In the genomic region with DNA sequence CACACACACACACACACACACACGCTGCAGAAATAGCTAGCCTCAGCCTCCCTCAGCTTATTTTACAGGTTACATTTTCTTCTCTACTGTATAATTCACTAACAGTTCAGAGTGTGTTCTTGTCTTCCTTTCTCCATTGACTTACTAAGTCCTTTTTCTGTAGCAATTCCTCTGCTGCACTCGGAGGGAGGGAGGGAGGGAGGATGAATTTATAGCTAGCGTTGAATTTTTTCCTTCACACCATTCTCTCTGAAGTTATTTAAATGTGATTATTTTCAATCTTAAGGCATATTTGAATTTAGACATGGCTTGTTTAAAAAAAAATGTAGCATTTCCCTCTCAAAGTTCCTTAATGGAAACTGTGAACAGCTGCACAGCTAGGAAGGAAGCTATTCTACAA, we compare ENCODE assay signal across 17 mouse cellular contexts.
"Had no signal": no experiment of that assay in that cellular context is flagged by ENCODE, and none has a peak within 500 bp of the region (broad histone marks: within the 10 kb centered on the region; RNA-seq: fewer than 3 reads in every experiment).

No protein-coding gene starts in this region.

- H3K4me2 ChIP-seq: limb, embryonic 12.5 days; liver, embryonic 12.5 days; liver, embryonic 15.5 days; lung, embryonic 15.5 days; midbrain, embryonic 13.5 days; neural tube, embryonic 13.5 days had no signal

- ATAC-seq: liver, embryonic 12.5 days; midbrain, embryonic 13.5 days; midbrain, embryonic 16.5 days had no signal

- H3K27ac ChIP-seq: limb, embryonic 12.5 days; liver, embryonic 12.5 days; liver, embryonic 15.5 days; midbrain, embryonic 10.5 days; midbrain, embryonic 13.5 days; neural tube, embryonic 13.5 days had no signal

- H3K27me3 ChIP-seq: limb, embryonic 12.5 days; liver, embryonic 12.5 days; liver, embryonic 15.5 days; lung, embryonic 15.5 days; midbrain, embryonic 13.5 days; neural tube, embryonic 13.5 days had no signal

- H3K36me3 ChIP-seq: liver, embryonic 12.5 days; liver, embryonic 15.5 days; midbrain, embryonic 13.5 days had no signal

- H3K9ac ChIP-seq: limb, embryonic 12.5 days; liver, embryonic 12.5 days; liver, embryonic 15.5 days; lung, embryonic 15.5 days; midbrain, embryonic 13.5 days; neural tube, embryonic 13.5 days had no signal

- DNase-seq: kidney, adult 9 months; kidney, postnatal 14 days; liver; lung, adult 18-20 months; lung, postnatal 36 days; thymus, adult 18-20 months; thymus, postnatal 36 days had no signal

- H3K4me1 ChIP-seq: liver, embryonic 12.5 days; liver, embryonic 15.5 days; lung, embryonic 15.5 days; megakaryocyte, embryonic 14.5 days; midbrain, embryonic 10.5 days; midbrain, embryonic 13.5 days; neural tube, embryonic 13.5 days had no signal

- H3K4me3 ChIP-seq: limb, embryonic 12.5 days; liver, embryonic 12.5 days; liver, embryonic 15.5 days; lung, embryonic 15.5 days; megakaryocyte, embryonic 14.5 days; midbrain, embryonic 10.5 days; midbrain, embryonic 13.5 days; myocyte; neural tube, embryonic 13.5 days had no signal

- H3K9me3 ChIP-seq: limb, embryonic 12.5 days; liver, embryonic 12.5 days; liver, embryonic 15.5 days; lung, embryonic 15.5 days; midbrain, embryonic 10.5 days; midbrain, embryonic 13.5 days; neural tube, embryonic 13.5 days had no signal
